Mouse (Mus musculus) thymus, adult 2 months (tissue): Measurements from ENCODE around the gene Fgfr2. TPM values are rescaled to one million over a fixed set of nuclear protein-coding genes. Genes with fewer than 3 reads are reported as not detected.

Source experiments
- DNase-seq: peaks from one replicate; pipeline ENCODE4 v3.0.0; 2021
- H3K27ac ChIP-seq: fragments of 200-500 bp; 2 replicates; pipeline ENCODE4 v1.5.1; 2012; ENCODE audit warnings: low read length, control low read depth; ENCODE audit not compliant: control insufficient read depth, insufficient read depth
- H3K27me3 ChIP-seq: fragments of 200-500 bp; 2 replicates; pipeline ENCODE4 v1.6.1; 2012; ENCODE audit warnings: mild to moderate bottlenecking, low read length, moderate library complexity, mixed read lengths; ENCODE audit not compliant: control insufficient read depth, insufficient read depth
- H3K36me3 ChIP-seq: fragments of 200-500 bp; 2 replicates; pipeline ENCODE4 v1.6.1; 2012; ENCODE audit warnings: mild to moderate bottlenecking, low read length, moderate library complexity; ENCODE audit not compliant: control insufficient read depth, insufficient read depth
- H3K4me1 ChIP-seq: fragments of 200-500 bp; replicated peaks from 2 replicates; pipeline ENCODE4 v1.6.1; 2012; ENCODE audit warnings: low read length; ENCODE audit not compliant: control insufficient read depth, insufficient read depth
- H3K4me3 ChIP-seq: fragments of 200-500 bp; 2 replicates; pipeline ENCODE4 v1.5.1; 2012; ENCODE audit warnings: mild to moderate bottlenecking, low read length, control low read depth, moderate library complexity; ENCODE audit not compliant: control insufficient read depth, insufficient read depth
- CTCF ChIP-seq: fragments of 200-500 bp; IDR thresholded peaks from 2 replicates; pipeline ENCODE4 v1.5.1; 2012; ENCODE audit warnings: mild to moderate bottlenecking, control low read depth, low read length, moderate library complexity, borderline replicate concordance; ENCODE audit not compliant: control insufficient read depth, poor library complexity, insufficient read depth; ENCODE audit errors: extremely low read depth
- POLR2A ChIP-seq: fragments of 200-500 bp; IDR thresholded peaks from 2 replicates; pipeline ENCODE4 v1.6.1; 2012; ENCODE audit warnings: mild to moderate bottlenecking, low read length, control low read depth, moderate library complexity; ENCODE audit not compliant: control insufficient read depth, poor library complexity, insufficient read depth; ENCODE audit errors: extremely low read depth
- WGBS: fragments of 180-500 bp; shearing (Covaris S2); methylation state at CpG from one replicate; pipeline ENCODE4 v1.1.7; 2018; 5-methylcytosine and 5-hydroxymethylcytosine counted together
- polyA plus RNA-seq: library from polyadenylated mRNA; depleted of rRNA; stranded (reverse); fragments of >200 nt; gene quantifications from 2 replicates; pipeline ENCODE4 v1.2.3, GENCODE M21; 2012

Fgfr2 gene
- polyA plus RNA-seq, 1 experiment = 12.1 TPM

GRCm38 (mm10) chr7:130749165-130749564 is 2374.0 kb downstream of the Fgfr2 start:
- WGBS = 96% methylated on average over 4 of the region's 4 CpGs
- Histone ChIP-seq H3K27me3 (no peaks in the 10 kb centered on the region), H3K4me3 (no peak overlapping the region), H3K36me3 (no peaks in the 10 kb centered on the region), H3K4me1 (no peaks in the 10 kb centered on the region), H3K27ac (no peak overlapping the region)
- TF ChIP-seq POLR2A (no peak), CTCF (no peak)
- DNase-seq = no peak

GRCm38 (mm10) chr7:130743239-130744025 is 2379.7 kb downstream of the Fgfr2 start:
- Histone ChIP-seq H3K4me3 (no peak overlapping the region), H3K27me3 (no peaks in the 10 kb centered on the region), H3K27ac (no peak overlapping the region), H3K4me1 (no peaks in the 10 kb centered on the region), H3K36me3 (no peaks in the 10 kb centered on the region)
- DNase-seq = no peak
- TF ChIP-seq CTCF (no peak), POLR2A (no peak)
- WGBS = 93% methylated on average over 9 of the region's 9 CpGs

GRCm38 (mm10) chr7:130741099-130741498 is 2382.1 kb downstream of the Fgfr2 start:
- 93% methylated on average over 4 of the region's 4 CpGs for WGBS
- Histone ChIP-seq H3K27me3 (no peaks in the 10 kb centered on the region), H3K36me3 (no peaks in the 10 kb centered on the region), H3K27ac (no peak overlapping the region), H3K4me1 (no peaks in the 10 kb centered on the region), H3K4me3 (no peak overlapping the region)
- no peak for DNase-seq
- TF ChIP-seq POLR2A = no peak
- TF ChIP-seq CTCF = no peak

- TF ChIP-seq CTCF = no peak
- TF ChIP-seq POLR2A = no peak
- H3K4me3 ChIP-seq = no peak overlapping the region
- no peaks in the 10 kb centered on the region for H3K4me1 ChIP-seq
- 99% methylated on average over 2 of the region's 2 CpGs for WGBS
- DNase-seq = no peak
- no peaks in the 10 kb centered on the region for H3K36me3 ChIP-seq
- H3K27ac ChIP-seq = no peak overlapping the region
- H3K27me3 ChIP-seq = no peaks in the 10 kb centered on the region
These were observed 2388.9 kb downstream of the Fgfr2 start for GRCm38 (mm10) chr7:130734195-130734787.

- 92% methylated on average over 8 of the region's 8 CpGs for WGBS
- no peak overlapping the region for H3K4me3 ChIP-seq
- H3K27me3 ChIP-seq = no peaks in the 10 kb centered on the region
- DNase-seq = no peak
- H3K36me3 ChIP-seq = no peaks in the 10 kb centered on the region
- H3K4me1 ChIP-seq = no peaks in the 10 kb centered on the region
- no peak for TF ChIP-seq CTCF
- TF ChIP-seq POLR2A = no peak
- H3K27ac ChIP-seq = no peak overlapping the region
These were observed 2389.7 kb downstream of the Fgfr2 start for GRCm38 (mm10) chr7:130733423-130733822.

GRCm38 (mm10) chr7:130732908-130733307 is 2390.2 kb downstream of the Fgfr2 start:
- TF ChIP-seq CTCF (no peak), POLR2A (no peak)
- 79% methylated on average over 6 of the region's 6 CpGs for WGBS
- DNase-seq = no peak
- no peaks in the 10 kb centered on the region for H3K4me1 ChIP-seq
- H3K27me3 ChIP-seq = no peaks in the 10 kb centered on the region
- no peaks in the 10 kb centered on the region for H3K36me3 ChIP-seq
- H3K4me3 ChIP-seq = no peak overlapping the region
- no peak overlapping the region for H3K27ac ChIP-seq
